Mouse (Mus musculus) kidney, adult 8-10 months (tissue): ENCODE results near the gene Hmgn3.
A peak's percentile ranks its signal among the peaks of the same experiment; 100 is the strongest.
"Not testable (repeated sequence)": the region's sequence is repeated elsewhere in the genome, so short reads cannot be mapped to it uniquely, and the experiment has no call there.

Experiments
- DNase-seq, 2 experiments: peaks; one replicate each; pipeline ENCODE4 v3.0.0; 2022

Hmgn3 gene

GRCm38 (mm10) chr9:83146446-83147188 is at the start of gene Hmgn3:
Hmgn3 (minus strand) TSS chr9:83146685.
- DNase-seq = peak; percentile 88 to 90

DNA sequence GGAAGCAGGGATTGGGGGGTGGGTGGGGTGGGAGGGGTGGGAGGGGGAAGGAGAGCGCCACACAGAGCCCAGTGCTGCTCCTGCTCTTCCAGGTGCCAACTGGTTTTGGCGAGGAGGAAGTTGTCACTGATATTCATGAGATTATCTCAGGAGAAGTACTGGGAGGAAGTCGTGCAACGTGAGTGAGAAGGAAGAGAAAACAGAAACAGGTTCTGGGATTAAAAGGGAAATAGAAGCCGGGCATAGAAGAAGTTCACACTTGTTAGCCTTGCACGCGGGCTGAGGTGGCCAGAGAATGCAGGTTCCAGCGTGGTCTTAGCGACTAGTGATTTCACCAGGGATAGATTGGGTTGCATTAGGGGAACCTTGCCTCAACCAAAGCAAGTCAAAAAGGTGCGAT is 49.3 kb upstream of the Hmgn3 start:
- no peak for DNase-seq

DNA sequence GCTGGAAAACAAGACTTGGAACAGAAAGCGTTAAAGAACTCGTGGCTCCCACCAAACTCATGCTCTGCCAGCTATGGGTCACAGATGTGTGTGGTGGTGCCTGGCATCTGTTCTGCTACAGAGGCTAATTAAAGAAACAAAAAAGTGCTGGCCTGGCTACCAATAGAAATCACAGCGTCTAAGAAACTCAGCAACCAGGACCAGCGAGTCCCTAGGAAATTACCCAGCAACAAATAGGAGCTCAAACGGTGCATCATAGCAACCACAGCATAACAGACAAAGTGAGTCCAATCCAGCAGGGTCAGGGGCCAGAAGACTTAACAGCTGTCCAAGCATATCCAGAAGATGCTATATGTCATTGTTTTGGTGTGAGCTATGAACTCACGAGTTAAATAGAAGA is 48.5 kb upstream of the Hmgn3 start:
- no peak for DNase-seq

DNA sequence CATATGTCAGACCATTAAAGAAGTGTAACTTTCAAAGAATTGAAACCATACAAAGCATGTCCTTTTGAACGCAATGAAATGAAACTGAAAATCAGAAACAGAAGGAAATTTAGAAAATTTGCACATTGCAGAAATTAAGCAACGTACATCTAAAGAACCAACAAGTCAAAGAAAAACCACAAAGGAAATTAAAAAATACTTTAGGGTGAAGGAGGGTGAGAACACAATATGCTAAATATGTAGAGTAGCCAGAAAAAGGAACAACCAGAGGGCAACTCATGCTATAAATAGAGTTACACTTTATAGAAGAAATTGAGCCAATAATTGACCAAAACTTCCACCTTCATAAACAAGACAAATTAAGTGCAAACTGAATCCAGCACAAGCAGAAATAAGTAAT is 41.3 kb upstream of the Hmgn3 start:
- DNase-seq = no peak

DNA sequence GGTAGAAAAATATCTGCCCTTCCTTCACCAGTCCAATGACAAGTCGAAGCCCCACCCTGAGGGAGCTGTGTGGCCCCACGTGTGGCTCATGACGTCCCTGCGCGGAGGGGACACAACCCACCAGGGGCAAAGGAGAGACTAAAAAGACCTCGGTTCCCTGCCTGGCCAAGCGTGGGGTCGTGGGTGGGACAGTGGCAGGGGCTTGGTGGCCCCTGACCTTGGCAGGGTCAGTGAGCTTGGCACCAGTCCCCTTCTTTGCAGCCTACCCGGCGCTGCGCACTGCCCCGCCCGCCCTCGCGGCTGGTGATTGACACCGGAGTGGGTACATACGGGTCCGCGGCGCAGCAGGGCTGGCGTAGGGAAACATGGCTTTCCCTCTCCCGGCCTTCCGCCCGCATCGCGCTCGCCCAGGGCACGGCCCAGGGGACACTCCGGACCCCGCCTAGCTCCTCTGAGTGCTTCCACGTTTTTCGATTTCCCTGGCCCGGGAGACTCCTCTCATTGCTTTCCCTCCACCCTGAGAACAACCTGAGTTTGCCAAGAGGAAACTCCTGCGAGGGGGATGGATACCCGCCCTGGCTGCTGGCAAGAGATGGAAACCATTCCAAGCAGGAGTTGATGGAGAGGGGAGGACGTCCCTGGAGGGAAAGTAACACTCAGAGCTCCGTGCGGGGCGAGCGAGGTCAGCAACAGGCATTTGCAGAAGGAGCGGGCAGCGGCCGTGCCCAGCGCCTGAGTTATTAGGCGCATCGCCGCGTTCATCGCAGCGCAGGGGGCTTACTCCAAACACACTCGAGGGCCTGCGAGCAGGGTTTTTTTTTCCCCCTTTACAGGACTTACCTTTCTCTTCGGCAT is 667 bp downstream of the Hmgn3 start:
- peak; percentile 23 to 29 for DNase-seq

GRCm38 (mm10) chr9:83129831-83130230 is 16.7 kb downstream of the Hmgn3 start:
- no peak for DNase-seq

DNA sequence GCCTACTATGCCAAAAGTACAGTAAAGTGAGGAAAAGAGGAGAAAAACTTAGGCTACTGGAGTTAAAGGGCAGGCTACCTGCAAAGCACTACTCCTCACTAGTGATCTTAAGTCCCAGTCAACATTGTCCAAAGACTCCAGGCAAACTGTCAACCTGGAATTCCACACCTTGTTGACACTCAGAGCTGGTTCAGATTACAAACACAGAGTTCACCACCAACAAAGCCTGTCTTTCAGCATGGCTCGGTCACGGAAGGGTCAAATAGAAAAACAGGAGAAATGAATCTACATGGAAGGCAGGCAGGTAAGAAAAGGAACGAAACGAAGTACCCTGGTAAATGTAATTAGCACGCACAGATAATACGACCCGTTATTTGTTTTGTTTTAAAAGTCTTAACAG is 18.6 kb downstream of the Hmgn3 start:
- DNase-seq = no peak

GRCm38 (mm10) chr9:83126482-83126881 is 20.0 kb downstream of the Hmgn3 start:
- DNase-seq = not testable (repeated sequence)

DNA sequence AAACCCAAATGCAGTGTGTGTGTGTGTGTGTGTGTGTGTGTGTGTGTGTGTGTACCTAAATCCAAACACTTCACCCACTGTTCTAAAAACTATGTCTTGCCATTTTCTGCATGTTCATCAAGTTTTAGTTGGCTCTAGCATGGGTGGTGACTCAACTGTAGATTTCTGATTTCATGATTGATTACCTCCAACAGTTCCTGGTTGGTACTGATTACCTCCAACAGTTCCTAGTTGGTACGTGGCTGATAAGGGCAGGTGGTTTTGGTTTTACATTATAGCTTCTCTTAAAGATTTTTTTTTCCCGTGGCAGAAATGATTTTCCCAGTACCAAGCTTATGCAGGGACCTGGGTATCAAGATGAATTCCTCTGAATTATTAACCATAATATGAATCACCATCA is 27.3 kb downstream of the Hmgn3 start:
- no peak for DNase-seq

- DNase-seq = no peak
Measured at GRCm38 (mm10) chr9:83117486-83117885, 29.0 kb downstream of the Hmgn3 start.

- DNase-seq = no peak
Measured at GRCm38 (mm10) chr9:83116774-83117474, 29.6 kb downstream of the Hmgn3 start.

DNA sequence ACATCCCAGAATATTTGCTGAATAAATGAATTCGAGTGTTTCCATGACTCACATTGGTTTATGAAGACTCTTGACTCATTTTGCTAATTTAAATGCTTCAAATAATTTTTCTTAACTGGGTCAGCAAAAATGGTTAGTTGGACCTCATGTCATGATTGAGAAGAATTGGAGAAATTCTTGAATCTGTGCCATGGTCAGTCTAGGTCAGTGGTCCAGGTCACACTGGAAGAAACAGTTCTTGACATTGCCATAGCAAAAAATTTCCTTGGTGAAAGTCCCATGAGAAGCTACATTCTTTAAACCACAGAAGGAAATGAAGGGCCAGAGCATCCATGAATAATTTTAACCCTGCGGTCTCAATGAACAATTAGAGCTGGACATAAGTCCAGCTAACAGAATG is 30.8 kb downstream of the Hmgn3 start:
- peak; percentile 7 to 18 for DNase-seq

DNA sequence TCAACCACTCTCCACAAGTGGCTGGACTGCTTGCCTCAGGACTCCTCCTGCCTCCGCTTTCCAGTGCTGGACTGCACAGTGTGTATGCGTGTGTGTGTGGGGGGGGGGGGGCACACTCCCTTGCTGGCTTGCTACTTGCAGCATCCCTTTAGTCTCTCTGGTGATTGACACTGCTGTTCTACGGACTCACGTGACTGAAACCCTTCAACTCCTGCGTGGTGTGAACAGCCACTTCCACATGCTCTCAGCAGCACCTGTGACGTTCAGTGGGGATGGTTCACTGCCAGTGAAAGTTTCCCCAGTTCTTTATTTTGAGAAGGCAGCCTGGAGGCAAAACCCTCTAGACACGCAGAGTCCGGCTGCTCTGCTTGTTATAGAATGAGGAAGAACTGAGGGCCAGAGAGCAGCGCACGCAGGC is 32.7 kb downstream of the Hmgn3 start:
- DNase-seq = no peak

GRCm38 (mm10) chr9:83112305-83112768 is 34.1 kb downstream of the Hmgn3 start:
- DNase-seq = no peak

- DNase-seq = no peak
Measured at GRCm38 (mm10) chr9:83111789-83112188, 34.7 kb downstream of the Hmgn3 start.

DNA sequence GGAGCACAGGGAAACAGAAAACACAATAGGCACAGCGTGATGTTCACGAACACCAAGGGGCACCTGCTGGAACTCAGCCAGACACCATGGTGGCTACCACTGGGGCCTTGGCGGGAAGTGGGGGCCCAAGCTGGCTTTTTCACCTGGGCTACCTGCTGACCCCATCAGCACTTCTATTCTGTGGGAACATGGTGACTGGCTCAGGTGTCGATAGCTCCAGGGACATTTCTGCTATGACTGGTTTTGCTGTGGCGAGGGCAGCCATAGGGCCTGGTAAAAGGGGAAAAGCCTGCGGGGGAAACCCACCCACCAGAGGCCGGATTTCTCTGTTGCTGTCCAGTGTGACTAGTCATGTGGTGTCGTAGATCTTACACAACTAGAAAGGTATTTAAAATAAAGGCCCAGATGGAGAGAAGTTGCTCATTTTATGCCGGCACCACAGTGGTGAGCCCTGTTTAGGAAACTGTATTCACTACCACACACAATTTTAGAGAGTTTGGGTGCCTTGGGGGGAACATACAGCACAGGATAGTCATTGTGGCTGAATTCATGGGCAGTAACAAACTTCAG is 35.3 kb downstream of the Hmgn3 start:
- DNase-seq = no peak

GRCm38 (mm10) chr9:83110406-83111116 is 35.9 kb downstream of the Hmgn3 start:
- DNase-seq = no peak

- DNase-seq = no peak
Measured at GRCm38 (mm10) chr9:83109705-83110104, 36.8 kb downstream of the Hmgn3 start.

GRCm38 (mm10) chr9:83108821-83109220 is 37.7 kb downstream of the Hmgn3 start:
- DNase-seq = no peak

DNA sequence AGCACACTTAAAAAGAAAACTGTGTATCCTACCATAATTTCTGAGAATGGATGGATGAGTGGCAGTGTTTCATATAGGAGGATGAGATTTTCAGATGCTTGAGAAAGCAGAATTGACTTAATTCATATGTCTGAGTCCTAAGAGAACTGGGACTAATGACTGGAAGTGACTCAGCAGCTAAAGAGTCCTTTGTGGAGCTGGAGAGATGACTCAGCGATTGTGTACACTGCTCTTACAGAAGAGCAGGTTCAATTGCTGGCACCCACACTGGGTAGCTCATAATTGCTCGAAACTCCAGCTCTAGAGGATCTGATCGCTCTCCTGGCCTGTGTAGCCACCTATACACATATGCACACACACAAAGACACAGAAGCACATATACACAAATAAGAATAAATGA is 42.7 kb downstream of the Hmgn3 start:
- DNase-seq = no peak

DNA sequence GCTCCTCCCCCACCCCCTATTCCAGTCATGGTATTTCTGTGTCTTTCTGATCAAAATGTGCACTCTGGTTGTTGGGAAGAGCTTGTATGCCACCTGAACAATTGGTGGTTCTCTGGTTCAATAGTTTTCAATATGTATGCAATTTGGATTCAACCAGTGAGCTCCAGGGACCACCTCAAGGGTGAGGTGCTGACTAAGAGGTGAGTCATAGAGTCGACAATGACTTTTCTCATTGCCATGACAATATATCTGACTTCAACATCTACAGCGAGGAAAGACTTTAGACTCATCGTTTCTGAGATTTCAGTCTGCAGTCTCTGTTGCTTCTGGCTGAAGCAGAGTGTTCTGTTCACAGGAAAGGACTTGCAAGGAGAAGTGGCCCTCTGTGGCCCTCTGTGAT is 44.8 kb downstream of the Hmgn3 start:
- DNase-seq = no peak

DNA sequence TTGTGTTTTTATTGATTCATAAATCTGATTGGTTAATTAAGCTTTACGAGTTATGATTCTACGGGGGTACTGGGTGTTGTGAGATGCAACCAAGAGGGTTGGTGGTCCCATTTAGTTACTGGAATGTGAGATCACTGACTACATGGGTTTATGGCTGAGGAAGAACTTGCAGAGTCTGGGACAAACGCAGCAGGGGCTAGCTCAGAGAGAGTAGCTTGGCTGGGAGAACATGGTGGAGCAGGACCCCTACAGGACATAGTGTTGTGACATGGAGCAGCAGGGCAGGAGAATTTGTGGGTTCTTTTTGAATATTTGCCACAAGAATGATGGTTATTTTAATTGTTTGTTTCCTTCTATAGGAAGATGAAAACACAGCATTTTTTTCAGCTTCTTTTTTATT is 45.7 kb downstream of the Hmgn3 start:
- no peak for DNase-seq
